Comparison of ENCODE assay signal across 13 mouse cellular contexts in genomic region chr1:48866926-48867325, GRCm38 (mm10).
"Had no signal": no experiment of that assay in that cellular context is flagged by ENCODE, and none has a peak within 500 bp of the region (broad histone marks: within the 10 kb centered on the region; RNA-seq: fewer than 3 reads in every experiment).

No protein-coding gene starts in this region.

- DNase-seq: lung, adult 18-20 months; lung, embryonic 14.5 days; lung, postnatal 10 days; lung, postnatal 4 days; midbrain, embryonic 14.5 days; retina, postnatal 1 day; right cerebral cortex, adult 18-20 months; right cerebral cortex, postnatal 25 days; right cerebral cortex, postnatal 4 days; thymus, adult 2 months; thymus, postnatal 25 days; thymus, postnatal 4 days had no signal

- ATAC-seq: midbrain, embryonic 16.5 days had no signal
